ENCODE assay signal across 8 mouse cellular contexts in genomic region chr8:71477196-71477845, GRCm38 (mm10). TPM values are rescaled to one million over a fixed set of nuclear protein-coding genes. Genes with fewer than 3 reads are reported as not detected.
DNase-seq lines count a peak whose midpoint lies in the region; ATAC-seq and TF ChIP-seq lines count a peak whose summit lies in the region.

No protein-coding gene starts in this region.

- 65% methylated on average over 14 of the region's 14 CpGs for WGBS in kidney, adult 2 months
- WGBS in embryonic facial prominence, embryonic 10.5 days: 38% methylated on average over 14 of the region's 14 CpGs
- WGBS in intestine, embryonic 14.5 days: 49% methylated on average over 14 of the region's 14 CpGs
- WGBS in midbrain, postnatal 0 days: 44% methylated on average over 14 of the region's 14 CpGs

- no peaks in the 10 kb centered on the region for H3K9me3 ChIP-seq in E14TG2a.4 (ENCODE audit: low read length)
- no peaks in the 10 kb centered on the region for H3K9me3 ChIP-seq in embryonic facial prominence, embryonic 10.5 days
- H3K9me3 ChIP-seq in intestine, embryonic 14.5 days (ENCODE audit: control insufficient read depth, low read length): no peaks in the 10 kb centered on the region
- no peaks in the 10 kb centered on the region for H3K9me3 ChIP-seq in midbrain, postnatal 0 days (ENCODE audit: low read length)

- TF ChIP-seq POLR2A in kidney, adult 2 months (IDR thresholded peaks at IDR 0.05; ENCODE audit: low read depth, low read length): no peak

- no peak for ATAC-seq in intestine, embryonic 14.5 days (replicated peaks; ENCODE audit: low FRiP score, low TSS enrichment, low read depth)
- peak; percentile 2; the same call in 1 of the 2 replicates for ATAC-seq in midbrain, postnatal 0 days (ENCODE audit: low FRiP score)

- H3K9ac ChIP-seq in intestine, embryonic 14.5 days (ENCODE audit: low read length): peak overlapping the region; percentile 63; the same call in 1 of the 2 replicates
- peak overlapping the region; percentile 64 for H3K9ac ChIP-seq in midbrain, postnatal 0 days (replicated peaks; ENCODE audit: low read length, poor library complexity, severe bottlenecking)

- H3K27me3 ChIP-seq in kidney, adult 2 months (replicated peaks; ENCODE audit: control insufficient read depth, insufficient read depth, low read length): no peaks in the 10 kb centered on the region
- H3K27me3 ChIP-seq in E14TG2a.4 (ENCODE audit: insufficient read depth, low read length): peaks cover 33% of the 10 kb centered on the region
- H3K27me3 ChIP-seq in embryonic facial prominence, embryonic 10.5 days (replicated peaks; ENCODE audit: low read depth, poor library complexity, severe bottlenecking): peaks cover 40% of the 10 kb centered on the region
- H3K27me3 ChIP-seq in intestine, embryonic 14.5 days (replicated peaks; ENCODE audit: control insufficient read depth, insufficient read depth, low read length): no peaks in the 10 kb centered on the region
- H3K27me3 ChIP-seq in midbrain, postnatal 0 days (ENCODE audit: insufficient read depth, low read length): no peaks in the 10 kb centered on the region

- H3K4me3 ChIP-seq in kidney, adult 2 months (ENCODE audit: insufficient read depth, low read depth, low read length): no peak overlapping the region
- peak overlapping the region; percentile 80 for H3K4me3 ChIP-seq in E14TG2a.4 (replicated peaks; ENCODE audit: low read length)
- H3K4me3 ChIP-seq in embryonic facial prominence, embryonic 10.5 days: peak overlapping the region; percentile 71
- peak overlapping the region; percentile 51; the same call in 1 of the 2 replicates for H3K4me3 ChIP-seq in intestine, embryonic 14.5 days (ENCODE audit: low read depth, low read length)
- H3K4me3 ChIP-seq in midbrain, postnatal 0 days (ENCODE audit: low read depth, low read length): peak overlapping the region; percentile 44; the same call in 1 of the 2 replicates

- H3K27ac ChIP-seq in kidney, adult 2 months (ENCODE audit: insufficient read depth, low read depth, low read length): no peak overlapping the region
- peak overlapping the region; percentile 88 for H3K27ac ChIP-seq in embryonic facial prominence, embryonic 10.5 days (replicated peaks)
- H3K27ac ChIP-seq in intestine, embryonic 14.5 days (ENCODE audit: low read depth): no peak overlapping the region
- peak overlapping the region; percentile 85 for H3K27ac ChIP-seq in midbrain, postnatal 0 days (ENCODE audit: low read depth, low read length)

- H3K4me1 ChIP-seq in kidney, adult 2 months (ENCODE audit: control insufficient read depth, insufficient read depth, low read length): peaks cover 2% of the 10 kb centered on the region; the same call in 1 of the 2 replicates
- H3K4me1 ChIP-seq in E14TG2a.4 (replicated peaks; ENCODE audit: low read depth, low read length): peaks cover 61% of the 10 kb centered on the region
- peaks cover 40% of the 10 kb centered on the region for H3K4me1 ChIP-seq in embryonic facial prominence, embryonic 10.5 days
- peaks cover 10% of the 10 kb centered on the region for H3K4me1 ChIP-seq in intestine, embryonic 14.5 days (replicated peaks; ENCODE audit: control insufficient read depth, insufficient read depth, low read length)
- no peaks in the 10 kb centered on the region; the same call in 1 of the 2 replicates for H3K4me1 ChIP-seq in midbrain, postnatal 0 days (ENCODE audit: insufficient read depth, low read length)

- peak overlapping the region; percentile 79 for H3K4me2 ChIP-seq in intestine, embryonic 14.5 days (ENCODE audit: low read length)
- H3K4me2 ChIP-seq in midbrain, postnatal 0 days (ENCODE audit: low read depth, low read length, poor library complexity, severe bottlenecking): peak overlapping the region; percentile 77

- H3K36me3 ChIP-seq in kidney, adult 2 months (ENCODE audit: control insufficient read depth, insufficient read depth, low read length): no peaks in the 10 kb centered on the region
- peaks cover 33% of the 10 kb centered on the region for H3K36me3 ChIP-seq in E14TG2a.4 (ENCODE audit: insufficient read depth, low read length)
- peaks cover 82% of the 10 kb centered on the region for H3K36me3 ChIP-seq in embryonic facial prominence, embryonic 10.5 days (replicated peaks)
- H3K36me3 ChIP-seq in intestine, embryonic 14.5 days (ENCODE audit: control insufficient read depth, insufficient read depth, low read length): peaks cover 55% of the 10 kb centered on the region
- peaks cover 51% of the 10 kb centered on the region for H3K36me3 ChIP-seq in midbrain, postnatal 0 days (ENCODE audit: insufficient read depth, low read length)

- peak; percentile 47 for TF ChIP-seq CTCF in kidney, adult 2 months (conservative IDR thresholded peaks at IDR 0.05; ENCODE audit: insufficient read depth, insufficient read length, low read depth, low read length)
- peak; percentile 89 for TF ChIP-seq CTCF in E14TG2a.4 (conservative IDR thresholded peaks at IDR 0.05; ENCODE audit: low read length)
- TF ChIP-seq CTCF in midbrain, postnatal 0 days (IDR thresholded peaks at IDR 0.05): peak; percentile 73

- DNase-seq in kidney, adult 2 months: no peak
- no peak for DNase-seq in kidney, postnatal 25 days
- no peak for DNase-seq in embryonic facial prominence, embryonic 10.5 days (ENCODE audit: low spot score)
- DNase-seq in intestine, embryonic 14.5 days (ENCODE audit: low spot score): peak; percentile 58
- DNase-seq in midbrain, postnatal 0 days (ENCODE audit: low spot score): peak; percentile 75
- no peak for DNase-seq in adipocyte (ENCODE audit: low spot score)
- DNase-seq in spleen, adult 12 weeks (ENCODE audit: low spot score): no peak

RNA-seq across cellular contexts. Expression of gene Dda1, which starts 8.3 kb away (rescaled TPM):
- 61.5 and 62.6 TPM in 2 replicates for polyA plus RNA-seq in kidney, adult 2 months (2012; rRNA removed)
- 131 and 134 TPM in 2 replicates for polyA plus RNA-seq in embryonic facial prominence, embryonic 10.5 days (2016; fragmentation: Nextera tagmentation; extraction: Ambion mirVana)
- 102 TPM in 2 replicates for polyA plus RNA-seq in intestine, embryonic 14.5 days (2014; fragmentation: Nextera tagmentation; extraction: Ambion mirVana)
- total RNA-seq in midbrain, postnatal 0 days (2014; rRNA removed): 187 and 211 TPM in 2 replicates
- polyA plus RNA-seq in midbrain, postnatal 0 days (2015; fragmentation: Nextera tagmentation; extraction: Ambion mirVana): 267 and 269 TPM in 2 replicates

RNA-seq across cellular contexts. Expression of gene Ano8, which starts 8.4 kb away (rescaled TPM):
- polyA plus RNA-seq in kidney, adult 2 months (2012; rRNA removed): 12.6 and 15.2 TPM in 2 replicates
- polyA plus RNA-seq in embryonic facial prominence, embryonic 10.5 days (2016; fragmentation: Nextera tagmentation; extraction: Ambion mirVana): 2.4 and 3.2 TPM in 2 replicates
- 1.2 and 1.7 TPM in 2 replicates for polyA plus RNA-seq in intestine, embryonic 14.5 days (2014; fragmentation: Nextera tagmentation; extraction: Ambion mirVana)
- total RNA-seq in midbrain, postnatal 0 days (2014; rRNA removed): 81.6 and 82.2 TPM in 2 replicates
- polyA plus RNA-seq in midbrain, postnatal 0 days (2015; fragmentation: Nextera tagmentation; extraction: Ambion mirVana): 5.4 and 5.6 TPM in 2 replicates

RNA-seq across cellular contexts. Expression of gene Gtpbp3, which starts 10.6 kb away (rescaled TPM):
- polyA plus RNA-seq in kidney, adult 2 months (2012; rRNA removed): 20.2 and 25.0 TPM in 2 replicates
- 24.5 and 25.3 TPM in 2 replicates for polyA plus RNA-seq in embryonic facial prominence, embryonic 10.5 days (2016; fragmentation: Nextera tagmentation; extraction: Ambion mirVana)
- polyA plus RNA-seq in intestine, embryonic 14.5 days (2014; fragmentation: Nextera tagmentation; extraction: Ambion mirVana): 6.1 and 6.2 TPM in 2 replicates
- 28.0 and 31.5 TPM in 2 replicates for total RNA-seq in midbrain, postnatal 0 days (2014; rRNA removed)
- polyA plus RNA-seq in midbrain, postnatal 0 days (2015; fragmentation: Nextera tagmentation; extraction: Ambion mirVana): 11.4 and 11.5 TPM in 2 replicates

RNA-seq across cellular contexts. Expression of gene Mrpl34, which starts 12.6 kb away (rescaled TPM):
- 168 and 186 TPM in 2 replicates for polyA plus RNA-seq in kidney, adult 2 months (2012; rRNA removed)
- polyA plus RNA-seq in embryonic facial prominence, embryonic 10.5 days (2016; fragmentation: Nextera tagmentation; extraction: Ambion mirVana): 223 and 236 TPM in 2 replicates
- polyA plus RNA-seq in intestine, embryonic 14.5 days (2014; fragmentation: Nextera tagmentation; extraction: Ambion mirVana): 183 and 191 TPM in 2 replicates
- total RNA-seq in midbrain, postnatal 0 days (2014; rRNA removed): 105 and 119 TPM in 2 replicates
- 163 and 165 TPM in 2 replicates for polyA plus RNA-seq in midbrain, postnatal 0 days (2015; fragmentation: Nextera tagmentation; extraction: Ambion mirVana)

RNA-seq across cellular contexts. Expression of gene Abhd8, which starts 13.9 kb away (rescaled TPM):
- polyA plus RNA-seq in kidney, adult 2 months (2012; rRNA removed): 29.8 and 38.3 TPM in 2 replicates
- polyA plus RNA-seq in embryonic facial prominence, embryonic 10.5 days (2016; fragmentation: Nextera tagmentation; extraction: Ambion mirVana): 66.4 and 69.4 TPM in 2 replicates
- polyA plus RNA-seq in intestine, embryonic 14.5 days (2014; fragmentation: Nextera tagmentation; extraction: Ambion mirVana): 29.4 and 30.8 TPM in 2 replicates
- total RNA-seq in midbrain, postnatal 0 days (2014; rRNA removed): 289 and 323 TPM in 2 replicates
- 205 and 213 TPM in 2 replicates for polyA plus RNA-seq in midbrain, postnatal 0 days (2015; fragmentation: Nextera tagmentation; extraction: Ambion mirVana)

Comparison
In these comparisons a context has a peak if more than half of its experiments do, and no peak if none do; other contexts are left out.
1. DNase-seq: peak in intestine, embryonic 14.5 days (single experiment) and midbrain, postnatal 0 days (single experiment); none in kidney, adult 2 months (single experiment), kidney, postnatal 25 days (0 of 2), embryonic facial prominence, embryonic 10.5 days (single experiment), adipocyte (single experiment) and spleen, adult 12 weeks (single experiment).
2. H3K27ac ChIP-seq: peak in embryonic facial prominence, embryonic 10.5 days (single experiment) and midbrain, postnatal 0 days (single experiment); none in kidney, adult 2 months (single experiment) and intestine, embryonic 14.5 days (single experiment).
3. Peak in every context shown above with its lines, with median percentiles within 50 percentile points of each other: CTCF ChIP-seq.